Mouse (Mus musculus) cortical plate, adult 2 months (tissue): ENCODE results near the gene Dusp6.

ENCODE experiments used
- CTCF ChIP-seq: fragments of 200-500 bp; IDR thresholded peaks from 2 replicates; pipeline ENCODE4 v1.5.1; 2011; ENCODE audit warnings: mild to moderate bottlenecking, control low read depth, low read length; ENCODE audit not compliant: insufficient read depth; ENCODE audit errors: extremely low read depth
- POLR2A ChIP-seq: fragments of 200-500 bp; IDR thresholded peaks from 2 replicates; pipeline ENCODE4 v1.6.1; 2011; ENCODE audit warnings: mild to moderate bottlenecking, low read length, control low read depth; ENCODE audit not compliant: insufficient read depth; ENCODE audit errors: extremely low read depth

DNA sequence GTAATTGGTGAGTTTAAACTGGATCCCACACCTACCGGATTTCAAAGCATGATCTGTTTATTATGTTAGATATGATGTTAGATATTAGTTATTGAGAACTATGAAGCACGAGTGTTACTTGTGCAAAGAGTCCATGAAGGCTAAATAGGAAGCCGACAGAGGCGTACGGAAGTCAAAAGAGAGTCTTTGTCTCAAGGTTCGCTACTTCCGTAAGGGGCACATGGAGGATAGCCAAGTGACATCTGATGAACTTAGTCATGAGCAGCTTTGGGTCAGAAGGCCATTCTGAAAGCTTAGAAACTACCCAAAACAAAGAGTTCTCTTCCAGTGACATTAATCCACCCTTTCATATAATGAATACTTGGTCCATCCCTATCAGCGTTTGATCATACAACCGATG lies 27.9 kb upstream of the Dusp6 start:
- TF ChIP-seq POLR2A (no peak), CTCF (no peak)
